Mouse (Mus musculus) heart, postnatal 36 days (tissue): ENCODE data around the gene Bdkrb2. TPM values are rescaled to one million over a fixed set of nuclear protein-coding genes. Genes with fewer than 3 reads are reported as not detected.

Experiments used
- DNase-seq, 2 experiments: peaks; one replicate each; pipeline ENCODE4 v3.0.0; 2021 to 2022
- intact Hi-C: fragments of 180-260 bp; cut with DNase I; formaldehyde crosslinking; loops from one replicate; pipeline ENCODE4 v1.15.1; 2025
- total RNA-seq, 2 experiments: library from RNA; stranded (reverse); gene quantifications; 2 replicates each; pipeline ENCODE4 v1.2.3; 2021

Bdkrb2 gene
- total RNA-seq, 2 experiments from 2014 or later = 0.38 to 0.56 TPM

DNA sequence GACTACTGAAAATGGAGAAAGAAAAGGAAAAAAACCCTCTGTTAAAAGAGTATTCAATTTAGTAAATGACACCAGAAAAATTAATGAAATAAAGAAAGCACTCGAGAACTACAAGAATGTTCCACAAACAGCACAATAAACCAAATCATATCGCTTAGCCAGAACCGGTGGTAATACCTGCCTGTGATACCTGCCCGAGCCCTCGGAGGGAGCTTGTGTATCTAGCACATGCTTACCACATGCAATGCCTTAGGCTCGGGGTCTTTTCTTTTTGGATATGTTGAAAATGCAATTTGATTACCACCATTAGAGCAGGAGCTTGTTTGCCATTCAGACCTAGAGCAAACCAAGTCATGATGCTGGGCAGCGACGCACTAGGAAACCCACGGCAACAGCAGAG is 73.5 kb downstream of the Bdkrb2 start:
- DNase-seq = no peak
- intact Hi-C loops = no loop called here

DNA sequence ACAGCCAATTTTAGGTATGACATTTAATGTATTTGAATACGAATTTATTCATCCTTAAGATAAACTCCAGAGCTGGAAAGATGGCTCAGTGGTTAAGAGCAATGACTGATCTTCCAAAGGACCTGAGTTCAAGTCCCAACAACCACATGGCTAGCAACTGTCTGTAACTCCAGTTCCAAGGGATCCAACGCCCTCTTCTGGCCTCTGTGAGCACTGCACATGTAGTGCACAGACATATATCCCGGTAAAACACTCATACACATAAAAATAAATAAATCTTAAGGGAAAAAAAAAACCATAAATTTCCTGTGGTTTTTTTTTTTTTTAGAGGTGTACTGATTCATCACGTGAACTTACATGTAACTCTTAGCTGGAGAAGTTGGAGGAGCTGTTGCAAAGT is 74.5 kb downstream of the Bdkrb2 start:
- intact Hi-C loops = no loop called here
- no peak for DNase-seq

DNA sequence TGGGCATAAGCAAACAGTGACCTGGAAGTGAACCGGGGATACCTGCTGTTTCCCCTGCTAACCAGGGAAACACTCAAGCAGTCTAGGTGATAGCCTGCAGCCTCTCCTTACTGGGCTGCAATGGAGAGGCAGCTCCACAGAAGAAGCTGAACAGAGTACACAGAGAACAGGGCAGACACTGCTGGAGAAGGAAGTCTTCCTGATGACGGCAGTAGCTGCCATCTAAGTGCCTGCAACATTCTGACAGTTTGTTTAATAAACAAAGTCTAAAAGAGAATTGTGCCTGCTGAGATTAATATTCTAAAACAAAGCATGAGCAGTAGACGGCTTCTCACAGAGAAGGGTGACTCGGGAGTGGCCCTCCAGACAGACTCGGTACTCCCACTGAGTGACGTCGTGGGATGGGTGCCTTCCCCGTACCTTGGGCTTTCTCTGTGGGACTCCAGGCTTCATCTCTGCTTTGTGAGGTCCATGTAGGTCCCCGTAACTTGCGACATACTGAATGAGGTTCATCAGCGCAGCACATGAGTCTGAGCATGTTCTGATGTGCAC is 79.8 kb downstream of the Bdkrb2 start:
- no peak for DNase-seq
- intact Hi-C loops = no loop called here

Other genes with a start within 250 kb of the Bdkrb2 start
- not detected for gene Tunar, start 229.4 kb upstream of the Bdkrb2 start, total RNA-seq
- gene D430019H16Rik, start 109.4 kb upstream of the Bdkrb2 start, total RNA-seq = under 1 TPM; 0.16 to 0.31 TPM
- gene Bdkrb1, start 39.9 kb downstream of the Bdkrb2 start, total RNA-seq = not detected
- 1 to 10 TPM; 7.7 TPM for gene Gskip, start 121.6 kb downstream of the Bdkrb2 start, total RNA-seq
- gene Atg2b, start 122.0 kb downstream of the Bdkrb2 start, total RNA-seq = 10 to 100 TPM; 18.4 to 20.2 TPM
- not detected for gene Ak7, start 142.8 kb downstream of the Bdkrb2 start, total RNA-seq
- gene Papola, start 221.5 kb downstream of the Bdkrb2 start, total RNA-seq = 100 to 1,000 TPM; 107 to 116 TPM